Comparison of ENCODE assay signal across 13 mouse cellular contexts in the genomic region with DNA sequence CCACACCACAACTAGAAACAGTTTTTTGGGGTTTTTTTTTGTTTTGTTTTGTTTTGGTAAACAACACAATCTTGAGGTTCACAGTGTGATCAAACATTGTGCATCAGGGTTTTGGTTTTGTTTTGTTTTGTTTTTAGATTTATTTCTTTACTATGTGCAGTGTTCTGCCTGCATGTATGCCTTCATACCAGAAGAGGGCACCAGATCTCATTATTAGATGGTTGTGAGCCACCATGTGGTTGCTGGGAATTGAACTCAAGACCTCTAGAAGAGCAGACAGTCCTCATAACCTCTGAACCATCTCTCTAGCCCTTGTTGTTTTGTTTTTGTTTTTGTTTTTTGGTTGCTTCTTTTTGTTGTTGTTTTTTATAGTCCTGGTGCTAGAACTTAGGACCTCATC.
"Had no signal": no experiment of that assay in that cellular context is flagged by ENCODE, and none has a peak within 500 bp of the region (broad histone marks: within the 10 kb centered on the region; RNA-seq: fewer than 3 reads in every experiment).

No protein-coding gene starts in this region.

- H3K4me2 ChIP-seq: kidney, embryonic 15.5 days; liver, embryonic 13.5 days; midbrain, embryonic 11.5 days had no signal

- DNase-seq: kidney, adult 18-20 months; kidney, postnatal 25 days; liver, embryonic 13.5 days; lung, adult 2 months; lung, postnatal 10 days; right cerebral cortex, postnatal 14 days had no signal

- ATAC-seq: midbrain, embryonic 16.5 days had no signal

- H3K36me3 ChIP-seq: liver, embryonic 13.5 days had no signal

- H3K9me3 ChIP-seq: kidney, embryonic 15.5 days; limb, embryonic 10.5 days; liver, embryonic 13.5 days had no signal

- H3K4me3 ChIP-seq: kidney, embryonic 15.5 days; left cerebral cortex, adult 2 months; limb, embryonic 10.5 days; liver, embryonic 13.5 days; megakaryocyte, embryonic 14.5 days had no signal

- H3K27me3 ChIP-seq: kidney, embryonic 15.5 days; liver, embryonic 13.5 days had no signal

- H3K27ac ChIP-seq: kidney, embryonic 15.5 days; left cerebral cortex, adult 2 months; limb, embryonic 10.5 days; liver, embryonic 13.5 days; macrophage had no signal

- H3K9ac ChIP-seq: kidney, embryonic 15.5 days; liver, embryonic 13.5 days had no signal

- H3K4me1 ChIP-seq: kidney, embryonic 15.5 days; limb, embryonic 10.5 days; liver, embryonic 13.5 days had no signal
